Mouse (Mus musculus) adrenal gland, adult 10 weeks (tissue): Measurements from ENCODE around the gene Cfhr2. TPM values are rescaled to one million over a fixed set of nuclear protein-coding genes. Genes with fewer than 3 reads are reported as not detected.

Source experiments
- polyA plus RNA-seq: library from polyadenylated mRNA; stranded (reverse); fragments of 350-450 nt; fragmentation: Illumina TruSeq; extraction: RNeasy Lipid Tissue Mini Kit (QIAGEN cat#74804); gene quantifications from one replicate; pipeline ENCODE4 v1.2.3, GENCODE M21; 2014; ENCODE audit warnings: low read depth, low replicate concordance

Gene Cfhr2
- not detected for polyA plus RNA-seq

DNA sequence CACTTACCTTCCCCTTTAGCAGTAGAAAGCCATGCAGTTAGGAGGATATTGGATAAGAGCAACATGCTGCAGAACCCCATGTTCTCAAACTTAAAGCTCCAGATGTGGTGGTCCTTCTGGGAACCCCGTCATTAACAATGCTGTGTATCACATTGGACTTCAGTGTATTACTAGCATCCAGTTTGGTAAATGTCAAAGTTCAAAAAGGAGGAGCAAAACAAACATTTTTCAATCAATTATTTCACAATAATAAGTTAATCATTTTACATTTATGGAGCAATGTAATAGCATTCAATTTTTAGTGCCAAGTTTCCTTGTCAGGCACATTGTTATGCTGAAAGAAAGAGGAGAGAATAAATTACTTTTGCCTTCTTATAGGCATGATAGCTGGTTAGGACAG, at the start of gene Cfhr2:
Cfhr2 (minus strand) TSS at position 155 of the 400 bp plus-strand sequence.

DNA sequence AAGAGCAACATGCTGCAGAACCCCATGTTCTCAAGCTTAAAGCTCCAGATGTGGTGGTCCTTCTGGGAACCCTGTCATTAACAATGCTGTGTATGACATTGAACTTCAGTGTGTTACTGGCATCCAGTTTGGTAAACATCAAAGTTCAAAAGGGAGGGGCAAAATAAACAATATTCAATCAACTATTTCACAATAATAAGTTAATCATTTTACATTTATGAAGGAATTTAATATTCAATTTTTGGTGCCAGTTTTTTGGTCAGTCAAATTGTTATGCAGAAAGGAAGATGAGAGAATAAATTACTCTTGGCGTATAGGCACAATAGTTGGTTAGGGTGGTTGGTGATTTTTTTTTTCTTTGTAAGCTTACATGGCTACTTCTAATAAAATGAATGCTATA, 77.4 kb downstream of the Cfhr2 start, which contains the start of gene Gm4788:
Gm4788 (minus strand) TSS at position 101 of the 400 bp plus-strand sequence.

Other genes with a start within 250 kb of the Cfhr2 start
- not detected for gene Gm4788, start 77.5 kb downstream of the Cfhr2 start, polyA plus RNA-seq